In the genomic region with DNA sequence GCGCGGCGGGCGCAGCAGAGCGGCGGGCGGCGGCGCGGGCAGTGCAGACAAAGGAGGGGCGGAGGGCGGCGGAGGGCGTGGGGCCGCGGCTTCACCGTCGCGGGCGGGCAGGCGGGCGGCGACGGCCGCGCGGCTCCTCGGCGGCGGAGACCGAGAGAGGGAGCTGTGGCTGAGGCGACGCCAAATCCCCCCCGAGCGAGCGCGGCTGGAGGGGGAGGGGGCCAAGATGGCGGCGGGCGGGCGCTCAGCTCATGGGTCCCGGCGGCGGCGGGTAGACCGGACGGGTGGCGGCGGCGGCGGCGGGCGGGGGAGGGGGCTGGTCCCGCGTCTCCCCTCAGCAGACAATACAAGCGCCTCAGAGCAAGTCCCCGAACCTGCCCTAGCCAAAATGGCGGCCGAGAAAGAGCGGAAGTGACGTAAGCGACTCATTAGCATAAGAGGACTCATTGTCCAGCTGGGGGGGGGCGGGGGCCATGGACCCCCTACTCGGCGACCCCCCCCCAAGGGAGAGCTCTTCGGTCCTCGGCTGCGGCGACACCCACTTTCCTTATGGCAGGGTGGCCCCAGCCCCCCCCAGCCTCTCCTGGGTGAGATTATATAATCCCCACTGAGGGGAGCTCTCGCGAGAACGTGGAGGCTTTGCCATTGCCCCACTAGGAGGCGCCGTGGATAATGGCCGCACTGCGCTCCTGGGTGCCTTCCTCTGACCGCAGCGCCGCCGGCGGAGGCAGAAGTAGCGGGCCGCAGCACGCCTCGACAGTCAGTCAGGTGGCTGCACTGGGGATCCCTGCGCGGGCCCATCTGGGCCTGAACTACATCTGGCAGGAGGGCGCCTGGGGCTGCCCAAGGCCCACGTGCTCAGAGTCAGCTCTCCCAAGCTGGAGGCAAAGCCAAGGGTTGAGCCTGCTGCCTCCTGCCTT, we compare ENCODE assay signal across 8 mouse cellular contexts. TPM values are rescaled to one million over a fixed set of nuclear protein-coding genes. Genes with fewer than 3 reads are reported as not detected.
A peak's percentile ranks its signal among the peaks of the same experiment; 100 is the strongest.
DNase-seq lines count a peak whose midpoint lies in the region; ATAC-seq and TF ChIP-seq lines count a peak whose summit lies in the region.

A gene (minus strand): TSS at position 388 of the 920 bp plus-strand sequence.

- WGBS in cerebellum, adult 2 months: 1% methylated on average over 75 of the region's 89 CpGs
- 0% methylated on average over 47 of the region's 89 CpGs for WGBS in forebrain, postnatal 0 days
- under 1% methylated on average over 67 of the region's 89 CpGs for WGBS in lung, embryonic 15.5 days

- H3K27me3 ChIP-seq in MEL (ENCODE audit: control insufficient read depth in 1 of 2, insufficient read depth in 2 of 2, low read length in 2 of 2): no peaks in the 10 kb centered on the region
- H3K27me3 ChIP-seq in cerebellum, adult 2 months (ENCODE audit: control insufficient read depth, insufficient read depth, low read length): no peaks in the 10 kb centered on the region
- no peaks in the 10 kb centered on the region for H3K27me3 ChIP-seq in forebrain, postnatal 0 days (ENCODE audit: insufficient read depth, low read length)
- no peaks in the 10 kb centered on the region for H3K27me3 ChIP-seq in lung, embryonic 15.5 days

- H3K79me2 ChIP-seq in MEL (ENCODE audit: control insufficient read depth, insufficient read depth, low read length, poor library complexity): peaks cover 43% of the 10 kb centered on the region

- DNase-seq in MEL (ENCODE audit: low read depth, low spot score): peak; percentile 97
- peak; percentile 89 to 92 for DNase-seq in cerebellum, adult 2 months
- peak; percentile 97 for DNase-seq in forebrain, postnatal 0 days
- peak; percentile 98 for DNase-seq in heart, postnatal 4 days
- DNase-seq in layer of hippocampus, adult 8-10 months (ENCODE audit: low spot score in 2 of 2): peak; percentile 94 to 95
- DNase-seq in ovary, adult 18-20 months (ENCODE audit: low spot score): peak; percentile 92
- DNase-seq in thymus, postnatal 0 days (ENCODE audit: low spot score): peak; percentile 98

- TF ChIP-seq POLR2A in MEL (IDR thresholded peaks at IDR 0.05; ENCODE audit: control insufficient read depth in 1 of 2, insufficient read depth in 1 of 2, low read depth in 1 of 2, low read length in 2 of 2, poor library complexity in 1 of 2): peak; percentile 48 to 71
- TF ChIP-seq POLR2A in cerebellum, adult 2 months (IDR thresholded peaks at IDR 0.05; ENCODE audit: borderline replicate concordance, insufficient read depth, low read length): peak; percentile 53; the same call in 1 of the 2 replicates

- H3K4me1 ChIP-seq in MEL (ENCODE audit: control insufficient read depth in 1 of 2, insufficient read depth in 2 of 2, low read length in 2 of 2): peaks cover 6 to 20% of the 10 kb centered on the region in 2 experiments
- peaks cover 3% of the 10 kb centered on the region; the same call in 1 of the 2 replicates for H3K4me1 ChIP-seq in cerebellum, adult 2 months (ENCODE audit: control insufficient read depth, insufficient read depth, low read length)
- H3K4me1 ChIP-seq in forebrain, postnatal 0 days (ENCODE audit: insufficient read depth): peaks cover 9% of the 10 kb centered on the region
- peaks cover 18% of the 10 kb centered on the region for H3K4me1 ChIP-seq in lung, embryonic 15.5 days

- peak within 1 kb of the TSS; percentile 99 for H3K9ac ChIP-seq in MEL (ENCODE audit: control insufficient read depth, low read depth, low read length, poor library complexity, severe bottlenecking)
- H3K9ac ChIP-seq in forebrain, postnatal 0 days: peak within 1 kb of the TSS; percentile 100
- peak within 1 kb of the TSS; percentile 99 for H3K9ac ChIP-seq in lung, embryonic 15.5 days

- peak; percentile 34 to 75 (median 71); a peak in 5 of 6 replicates for TF ChIP-seq CTCF in MEL (IDR thresholded peaks at IDR 0.05 in 2 of 3, conservative IDR thresholded peaks at IDR 0.05 in 1 of 3; ENCODE audit: control insufficient read depth in 1 of 3, insufficient read depth in 1 of 3, low read depth in 2 of 3, low read length in 3 of 3, poor library complexity in 1 of 3, severe bottlenecking in 1 of 3)
- peak; percentile 58; the same call in 1 of the 2 replicates for TF ChIP-seq CTCF in cerebellum, adult 2 months (IDR thresholded peaks at IDR 0.05; ENCODE audit: borderline replicate concordance, insufficient read depth, low read depth, low read length)
- peak; percentile 94 for TF ChIP-seq CTCF in forebrain, postnatal 0 days (IDR thresholded peaks at IDR 0.05; ENCODE audit: low read depth)

- no peaks in the 10 kb centered on the region for H3K9me3 ChIP-seq in MEL (replicated peaks; ENCODE audit: insufficient read depth, low read length)
- H3K9me3 ChIP-seq in forebrain, postnatal 0 days (ENCODE audit: low read length): no peaks in the 10 kb centered on the region
- no peaks in the 10 kb centered on the region for H3K9me3 ChIP-seq in lung, embryonic 15.5 days

- TF ChIP-seq RAD21 in MEL (IDR thresholded peaks at IDR 0.05; ENCODE audit: low read depth, low read length): no peak

- peak in 1 of 2 experiments; percentile 66; a peak in 2 of 4 replicates for TF ChIP-seq EP300 in MEL (IDR thresholded peaks at IDR 0.05; ENCODE audit: low read depth in 1 of 2, low read length in 2 of 2)

- peak; percentile 91 for ATAC-seq in forebrain, postnatal 0 days
- peak; percentile 90 for ATAC-seq in lung, embryonic 15.5 days (ENCODE audit: borderline replicate concordance, extremely low read depth, low FRiP score, low TSS enrichment)

- H3K4me3 ChIP-seq in MEL (ENCODE audit: control insufficient read depth in 1 of 2, insufficient read depth in 1 of 2, low read depth in 2 of 2, low read length in 2 of 2): peak within 1 kb of the TSS; percentile 85 to 95
- peak within 1 kb of the TSS; percentile 70 for H3K4me3 ChIP-seq in cerebellum, adult 2 months (replicated peaks; ENCODE audit: insufficient read depth, low read depth, low read length)
- peak within 1 kb of the TSS; percentile 99 for H3K4me3 ChIP-seq in forebrain, postnatal 0 days (ENCODE audit: low read depth, low read length)
- peak within 1 kb of the TSS; percentile 100 for H3K4me3 ChIP-seq in lung, embryonic 15.5 days

- peak within 1 kb of the TSS; percentile 65 for H3K27ac ChIP-seq in MEL (ENCODE audit: control insufficient read depth, low read depth, low read length)
- peak within 1 kb of the TSS; percentile 100 for H3K27ac ChIP-seq in cerebellum, adult 2 months (ENCODE audit: insufficient read depth, low read length)
- H3K27ac ChIP-seq in forebrain, postnatal 0 days (ENCODE audit: low read depth, low read length): peak within 1 kb of the TSS; percentile 99
- H3K27ac ChIP-seq in lung, embryonic 15.5 days: peak within 1 kb of the TSS; percentile 98

- peak within 1 kb of the TSS; percentile 71 for H3K4me2 ChIP-seq in forebrain, postnatal 0 days (ENCODE audit: low read depth)
- H3K4me2 ChIP-seq in lung, embryonic 15.5 days: peak within 1 kb of the TSS; percentile 75

- H3K36me3 ChIP-seq in MEL (ENCODE audit: control insufficient read depth in 1 of 2, insufficient read depth in 2 of 2, low read length in 2 of 2): peaks cover 34% of the 10 kb centered on the region in 2 experiments
- H3K36me3 ChIP-seq in forebrain, postnatal 0 days (ENCODE audit: insufficient read depth): peaks cover 27% of the 10 kb centered on the region
- H3K36me3 ChIP-seq in lung, embryonic 15.5 days: peaks cover 37% of the 10 kb centered on the region; the same call in 1 of the 2 replicates

TF ChIP-seq in MEL, 35 proteins besides CTCF, POLR2A, EP300 and RAD21 (continues in another document):
- TF ChIP-seq MXI1 (IDR thresholded peaks at IDR 0.05; ENCODE audit: low read depth, low read length): peak; percentile 93
- peak; percentile 63; the same call in 1 of the 2 replicates for TF ChIP-seq MEF2A (IDR thresholded peaks at IDR 0.05; ENCODE audit: extremely low read depth, insufficient replicate concordance, low read depth, low read length, poor library complexity, severe bottlenecking)
- no peak for TF ChIP-seq POLR2AphosphoS5 (IDR thresholded peaks at IDR 0.05; ENCODE audit: borderline replicate concordance, low read depth, low read length)
- peak; percentile 95 for TF ChIP-seq MAX (IDR thresholded peaks at IDR 0.05; ENCODE audit: low read length)
- peak; percentile 43; the same call in 1 of the 2 replicates for TF ChIP-seq BHLHE40 (IDR thresholded peaks at IDR 0.05; ENCODE audit: borderline replicate concordance, low read depth, low read length)
- peak; percentile 51; the same call in 1 of the 2 replicates for TF ChIP-seq UBTF (IDR thresholded peaks at IDR 0.05; ENCODE audit: borderline replicate concordance, insufficient read depth, low read depth, low read length)
- peak; percentile 58 for TF ChIP-seq NELFE (IDR thresholded peaks at IDR 0.05; ENCODE audit: low read depth, low read length)
- no peak for TF ChIP-seq ZC3H11A (IDR thresholded peaks at IDR 0.05; ENCODE audit: low read depth, low read length)
- TF ChIP-seq CHD1 (IDR thresholded peaks at IDR 0.05; ENCODE audit: low read depth, low read length): peak; percentile 81; the same call in 1 of the 2 replicates
- peak; percentile 90 for TF ChIP-seq SIN3A (IDR thresholded peaks at IDR 0.05; ENCODE audit: low read length)
- TF ChIP-seq MYC (IDR thresholded peaks at IDR 0.05; ENCODE audit: low read depth, low read length): peak; percentile 95
- peak; percentile 83 for TF ChIP-seq TCF12 (IDR thresholded peaks at IDR 0.05; ENCODE audit: low read depth, low read length)
- TF ChIP-seq MAZ (IDR thresholded peaks at IDR 0.05; ENCODE audit: low read depth, low read length): peak; percentile 91
- peak; percentile 98 for TF ChIP-seq CHD2 (IDR thresholded peaks at IDR 0.05; ENCODE audit: low read length)
- peak; percentile 48; the same call in 1 of the 2 replicates for TF ChIP-seq ZMIZ1 (IDR thresholded peaks at IDR 0.05; ENCODE audit: low read depth, low read length)
- no peak for TF ChIP-seq GATA1 (IDR thresholded peaks at IDR 0.05; ENCODE audit: low read depth, low read length)
- TF ChIP-seq TAL1 (IDR thresholded peaks at IDR 0.05; ENCODE audit: low read length): no peak
- no peak for TF ChIP-seq MYB (IDR thresholded peaks at IDR 0.05; ENCODE audit: low read depth, low read length)
- TF ChIP-seq ZNF384 (IDR thresholded peaks at IDR 0.05; ENCODE audit: low read depth, low read length): no peak

RNA-seq across cellular contexts. Expression of the gene that starts here (rescaled TPM):
- 2.3 and 2.8 TPM in 2 replicates for total RNA-seq in MEL (2012; rRNA removed)
- 10 to 100 TPM; 11.9 to 29.4 TPM for polyA plus RNA-seq in MEL (2012; ENCODE audit: insufficient read depth in 1 of 2, insufficient read length in 2 of 2, low read depth in 1 of 2, low replicate concordance in 2 of 2, missing spikeins in 1 of 2)
- polyA plus RNA-seq in cerebellum, adult 2 months (2012; rRNA removed): 25.9 and 33.0 TPM in 2 replicates
- total RNA-seq in forebrain, postnatal 0 days (2014; rRNA removed): 22.0 and 41.8 TPM in 2 replicates
- polyA plus RNA-seq in forebrain, postnatal 0 days (2015; fragmentation: Nextera tagmentation; extraction: Ambion mirVana): 9.2 and 15.4 TPM in 2 replicates
- 10 to 100 TPM; 69.1 to 70.2 TPM for total RNA-seq in heart, postnatal 4 days (2021)
- 10 to 100 TPM; 69.9 to 88.6 (median 84.4) TPM for total RNA-seq in layer of hippocampus, adult 8-10 months (2022)
- polyA plus RNA-seq in lung, embryonic 15.5 days (2015; fragmentation: Nextera tagmentation; extraction: Ambion mirVana): 9.3 and 10.0 TPM in 2 replicates
- polyA plus RNA-seq in thymus, postnatal 0 days (2015; fragmentation: Nextera tagmentation; extraction: Ambion mirVana): 4.8 and 7.9 TPM in 2 replicates

Comparison
In these comparisons a context has a peak if more than half of its experiments do, and no peak if none do; other contexts are left out.
1. Peak in every context shown above with its lines: DNase-seq, ATAC-seq, H3K4me3 ChIP-seq and H3K27ac ChIP-seq.